Mouse (Mus musculus): ENCODE results near the gene Olfr808. TPM values are rescaled to one million over a fixed set of nuclear protein-coding genes. Genes with fewer than 3 reads are reported as not detected.

Olfr808 gene
- polyA plus RNA-seq (2014; fragmentation: Nextera tagmentation; extraction: Ambion mirVana), result not detected in 2 replicates

GRCm38 (mm10) chr10:129765182-129765581 is at the start of gene Olfr808:
Gene Olfr808 (plus strand): TSS chr10:129765482.
- H3K4me3 ChIP-seq (replicated peaks; ENCODE audit: low read length), result no peak within 1 kb of the TSS
- H3K9me3 ChIP-seq (ENCODE audit: control insufficient read depth, low read length), result no peaks in the 10 kb centered on the region
- H3K27me3 ChIP-seq (ENCODE audit: control insufficient read depth, insufficient read depth, low read length), result no peaks in the 10 kb centered on the region
- no peaks in the 10 kb centered on the region for H3K36me3 ChIP-seq (replicated peaks; ENCODE audit: control insufficient read depth, insufficient read depth)
- DNase-seq (ENCODE audit: low spot score), result no peak
- ATAC-seq (ENCODE audit: low FRiP score), result no peak
- H3K9ac ChIP-seq, result no peak within 1 kb of the TSS
- 93% methylated on average over 1 of the region's 1 CpGs for WGBS
- H3K27ac ChIP-seq, result no peak within 1 kb of the TSS
- no peak within 1 kb of the TSS for H3K4me2 ChIP-seq (replicated peaks)
- H3K4me1 ChIP-seq (replicated peaks; ENCODE audit: control insufficient read depth, insufficient read depth, low read length), result no peaks in the 10 kb centered on the region

DNA sequence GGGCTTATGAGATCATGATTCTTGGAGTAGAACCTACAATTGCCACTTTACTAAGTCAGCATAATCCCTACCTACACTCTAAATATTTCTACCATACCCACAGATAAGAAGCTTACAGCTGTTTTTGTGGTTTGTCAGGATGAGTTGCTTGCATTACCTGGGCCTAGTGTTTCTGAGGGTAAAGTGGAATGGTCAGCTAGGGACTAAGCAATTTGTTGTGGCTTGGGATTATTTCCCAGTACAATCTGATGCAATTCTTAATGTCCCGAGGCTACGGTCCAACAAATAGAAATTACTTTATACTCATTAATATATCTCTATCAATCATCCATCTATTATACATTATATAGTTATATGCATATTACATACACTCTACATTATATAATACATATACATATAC is 36.0 kb upstream of the Olfr808 start, which contains the start of gene Olfr805:
Gene Olfr805 (minus strand): TSS at position 101 of the 400 bp plus-strand sequence.
- H3K36me3 ChIP-seq (replicated peaks; ENCODE audit: control insufficient read depth, insufficient read depth), result no peaks in the 10 kb centered on the region
- H3K4me2 ChIP-seq (replicated peaks), result no peak within 1 kb of the TSS
- H3K27ac ChIP-seq, result no peak within 1 kb of the TSS
- no peaks in the 10 kb centered on the region for H3K9me3 ChIP-seq (ENCODE audit: control insufficient read depth, low read length)
- 94% methylated on average over 2 of the region's 2 CpGs for WGBS
- no peak for ATAC-seq (ENCODE audit: low FRiP score)
- no peaks in the 10 kb centered on the region for H3K4me1 ChIP-seq (replicated peaks; ENCODE audit: control insufficient read depth, insufficient read depth, low read length)
- no peak within 1 kb of the TSS for H3K9ac ChIP-seq
- no peaks in the 10 kb centered on the region for H3K27me3 ChIP-seq (ENCODE audit: control insufficient read depth, insufficient read depth, low read length)
- H3K4me3 ChIP-seq (replicated peaks; ENCODE audit: low read length), result no peak within 1 kb of the TSS
- DNase-seq (ENCODE audit: low spot score), result no peak

DNA sequence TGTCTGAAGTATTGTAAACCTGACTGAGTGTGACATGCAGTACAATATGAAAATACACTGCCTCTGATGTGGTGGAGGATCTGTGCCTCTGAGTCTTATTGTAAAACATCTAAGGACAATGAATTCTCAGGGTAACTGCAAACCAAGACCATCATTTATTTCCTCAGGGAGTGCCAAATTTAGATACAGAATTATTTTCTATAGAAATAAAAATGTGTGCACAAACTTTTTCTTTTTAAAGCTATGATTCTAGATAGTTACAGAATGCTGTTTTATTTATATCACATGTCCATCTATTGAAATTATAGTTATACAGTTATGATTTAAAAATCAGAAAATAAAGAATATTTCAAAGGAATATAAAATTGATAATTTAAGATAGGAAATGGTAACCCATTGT is 23.5 kb upstream of the Olfr808 start, which contains the start of gene Olfr806:
Gene Olfr806 (minus strand): TSS at position 101 of the 400 bp plus-strand sequence.
- H3K9me3 ChIP-seq (ENCODE audit: control insufficient read depth, low read length), result no peaks in the 10 kb centered on the region
- H3K4me3 ChIP-seq (replicated peaks; ENCODE audit: low read length), result no peak within 1 kb of the TSS
- H3K27me3 ChIP-seq (ENCODE audit: control insufficient read depth, insufficient read depth, low read length), result no peaks in the 10 kb centered on the region
- no peaks in the 10 kb centered on the region for H3K4me1 ChIP-seq (replicated peaks; ENCODE audit: control insufficient read depth, insufficient read depth, low read length)
- no peak within 1 kb of the TSS for H3K4me2 ChIP-seq (replicated peaks)
- H3K36me3 ChIP-seq (replicated peaks; ENCODE audit: control insufficient read depth, insufficient read depth), result no peaks in the 10 kb centered on the region
- DNase-seq (ENCODE audit: low spot score) (no peak), ATAC-seq (ENCODE audit: low FRiP score) (no peak)
- no peak within 1 kb of the TSS for H3K9ac ChIP-seq
- H3K27ac ChIP-seq, result no peak within 1 kb of the TSS

DNA sequence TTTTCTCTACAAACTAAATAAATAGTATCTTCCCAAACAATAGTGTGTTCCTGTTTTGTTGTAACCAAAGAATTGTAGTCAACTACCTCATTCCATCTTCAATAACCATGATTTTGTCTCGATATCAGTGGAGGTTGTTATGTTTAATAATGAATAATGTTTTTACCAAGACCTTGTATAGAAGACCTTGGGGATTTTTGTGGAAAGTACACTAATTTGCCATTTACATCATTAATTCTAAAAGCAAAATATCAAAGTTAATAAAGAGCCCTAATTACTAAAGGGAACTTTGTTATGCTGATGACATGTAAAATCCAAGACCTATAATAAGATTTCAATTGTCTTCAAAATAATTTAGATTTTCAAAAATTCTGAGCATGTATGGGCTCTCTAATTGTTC is 7.6 kb upstream of the Olfr808 start, which contains the start of gene Olfr807:
Gene Olfr807 (minus strand): TSS at position 101 of the 400 bp plus-strand sequence.
- Histone ChIP-seq H3K4me1 (replicated peaks; ENCODE audit: control insufficient read depth, insufficient read depth, low read length) (no peaks in the 10 kb centered on the region), H3K4me3 (replicated peaks; ENCODE audit: low read length) (no peak within 1 kb of the TSS), H3K36me3 (replicated peaks; ENCODE audit: control insufficient read depth, insufficient read depth) (no peaks in the 10 kb centered on the region), H3K27me3 (ENCODE audit: control insufficient read depth, insufficient read depth, low read length) (no peaks in the 10 kb centered on the region), H3K4me2 (replicated peaks) (no peak within 1 kb of the TSS), H3K9ac (no peak within 1 kb of the TSS), H3K9me3 (ENCODE audit: control insufficient read depth, low read length) (no peaks in the 10 kb centered on the region), H3K27ac (no peak within 1 kb of the TSS)
- WGBS, result 91% methylated on average over 1 of the region's 1 CpGs
- no peak for DNase-seq (ENCODE audit: low spot score)
- no peak for ATAC-seq (ENCODE audit: low FRiP score)

- Histone ChIP-seq H3K27ac (no peak within 1 kb of the TSS), H3K4me1 (replicated peaks; ENCODE audit: control insufficient read depth, insufficient read depth, low read length) (no peaks in the 10 kb centered on the region), H3K9me3 (ENCODE audit: control insufficient read depth, low read length) (no peaks in the 10 kb centered on the region), H3K9ac (no peak within 1 kb of the TSS), H3K4me2 (replicated peaks) (no peak within 1 kb of the TSS), H3K36me3 (replicated peaks; ENCODE audit: control insufficient read depth, insufficient read depth) (no peaks in the 10 kb centered on the region), H3K27me3 (ENCODE audit: control insufficient read depth, insufficient read depth, low read length) (no peaks in the 10 kb centered on the region), H3K4me3 (replicated peaks; ENCODE audit: low read length) (no peak within 1 kb of the TSS)
- ATAC-seq (ENCODE audit: low FRiP score), result no peak
- no peak for DNase-seq (ENCODE audit: low spot score)
Observed at GRCm38 (mm10) chr10:129774338-129774737, 9.1 kb downstream of the Olfr808 start, which contains the start of gene Olfr809. Gene Olfr809 (plus strand): TSS chr10:129774638.

DNA sequence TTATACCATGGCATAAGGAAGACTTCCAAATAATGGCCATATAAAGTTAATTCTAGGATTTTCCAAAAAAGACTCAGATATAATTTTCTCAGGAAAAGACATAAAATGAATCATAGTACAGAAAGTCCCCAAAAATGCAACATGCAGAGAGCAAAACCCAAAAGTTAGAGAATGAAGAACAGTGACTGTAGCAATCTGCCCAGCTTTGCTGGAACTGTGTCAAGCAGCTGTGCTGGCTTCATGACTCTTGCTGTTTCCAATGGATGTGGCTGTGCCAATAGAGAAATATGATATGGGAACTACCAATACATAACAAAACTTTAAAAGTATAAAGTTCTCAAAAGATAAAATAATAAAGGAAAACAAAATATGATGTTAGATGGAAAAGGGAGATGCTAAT is 12.8 kb downstream of the Olfr808 start:
- no peak overlapping the region for H3K9ac ChIP-seq
- H3K4me3 ChIP-seq (replicated peaks; ENCODE audit: low read length), result no peak overlapping the region
- no peak overlapping the region for H3K27ac ChIP-seq
- H3K27me3 ChIP-seq (ENCODE audit: control insufficient read depth, insufficient read depth, low read length), result no peaks in the 10 kb centered on the region
- no peak overlapping the region for H3K4me2 ChIP-seq (replicated peaks)
- H3K36me3 ChIP-seq (replicated peaks; ENCODE audit: control insufficient read depth, insufficient read depth), result no peaks in the 10 kb centered on the region
- no peak for ATAC-seq (ENCODE audit: low FRiP score)
- H3K4me1 ChIP-seq (replicated peaks; ENCODE audit: control insufficient read depth, insufficient read depth, low read length), result no peaks in the 10 kb centered on the region
- DNase-seq (ENCODE audit: low spot score), result no peak
- no peaks in the 10 kb centered on the region for H3K9me3 ChIP-seq (ENCODE audit: control insufficient read depth, low read length)

DNA sequence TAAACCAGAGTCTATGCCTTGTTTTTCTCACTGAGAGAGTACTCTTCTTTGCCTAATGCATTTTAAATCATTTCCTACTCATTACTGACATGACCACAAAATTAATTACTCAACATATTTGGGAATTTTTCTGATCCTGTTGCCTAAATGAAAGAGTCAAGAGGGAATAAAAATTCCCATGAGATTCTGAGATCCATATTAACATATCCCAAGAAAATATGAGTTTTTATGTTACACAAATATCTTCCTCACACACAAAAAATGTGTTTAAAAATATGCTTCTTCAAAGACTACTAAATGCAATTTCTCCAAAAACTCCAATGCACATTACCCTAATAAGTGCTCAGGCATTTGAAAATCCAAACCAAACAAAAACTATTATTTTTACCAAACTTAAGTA is 29.5 kb downstream of the Olfr808 start, which contains the start of gene Olfr810:
Gene Olfr810 (minus strand): TSS at position 101 of the 400 bp plus-strand sequence.
- Histone ChIP-seq H3K4me1 (replicated peaks; ENCODE audit: control insufficient read depth, insufficient read depth, low read length) (no peaks in the 10 kb centered on the region), H3K4me2 (replicated peaks) (no peak within 1 kb of the TSS), H3K9ac (no peak within 1 kb of the TSS), H3K9me3 (ENCODE audit: control insufficient read depth, low read length) (no peaks in the 10 kb centered on the region), H3K27me3 (ENCODE audit: control insufficient read depth, insufficient read depth, low read length) (no peaks in the 10 kb centered on the region), H3K4me3 (replicated peaks; ENCODE audit: low read length) (no peak within 1 kb of the TSS), H3K27ac (no peak within 1 kb of the TSS), H3K36me3 (replicated peaks; ENCODE audit: control insufficient read depth, insufficient read depth) (no peaks in the 10 kb centered on the region)
- ATAC-seq (ENCODE audit: low FRiP score) (no peak), DNase-seq (ENCODE audit: low spot score) (no peak)

DNA sequence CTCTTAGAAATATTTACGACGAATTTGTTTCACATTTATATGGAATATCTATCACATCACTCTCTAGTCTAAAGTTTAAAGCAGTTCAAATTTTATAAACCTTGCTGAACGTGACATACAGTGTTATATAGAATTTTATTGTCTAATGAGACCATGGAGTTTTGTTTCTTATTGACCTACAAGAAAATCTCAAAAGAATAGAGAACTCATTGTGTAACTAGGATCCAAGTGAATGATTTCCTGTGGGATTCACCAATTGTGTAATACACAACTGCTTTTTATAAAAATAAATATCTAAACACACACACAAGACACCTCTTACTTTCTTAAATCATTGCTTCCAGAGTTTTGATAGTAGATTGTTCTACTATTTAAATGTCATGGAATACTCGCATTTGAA is 39.0 kb downstream of the Olfr808 start, which contains the start of gene Olfr811:
Gene Olfr811 (minus strand): TSS at position 101 of the 400 bp plus-strand sequence.
- ATAC-seq (ENCODE audit: low FRiP score) (no peak), DNase-seq (ENCODE audit: low spot score) (no peak)
- no peaks in the 10 kb centered on the region for H3K9me3 ChIP-seq (ENCODE audit: control insufficient read depth, low read length)
- H3K36me3 ChIP-seq (replicated peaks; ENCODE audit: control insufficient read depth, insufficient read depth), result no peaks in the 10 kb centered on the region
- no peak within 1 kb of the TSS for H3K9ac ChIP-seq
- no peak within 1 kb of the TSS for H3K27ac ChIP-seq
- 85% methylated on average over 4 of the region's 4 CpGs for WGBS
- H3K4me2 ChIP-seq (replicated peaks), result no peak within 1 kb of the TSS
- no peaks in the 10 kb centered on the region for H3K4me1 ChIP-seq (replicated peaks; ENCODE audit: control insufficient read depth, insufficient read depth, low read length)
- no peak within 1 kb of the TSS for H3K4me3 ChIP-seq (replicated peaks; ENCODE audit: low read length)
- no peaks in the 10 kb centered on the region for H3K27me3 ChIP-seq (ENCODE audit: control insufficient read depth, insufficient read depth, low read length)

Data from hindbrain, embryonic 14.5 days (tissue).